ENCODE assay signal across 9 mouse cellular contexts in genomic region chr2:65024887-65025286, GRCm38 (mm10). TPM values are rescaled to one million over a fixed set of nuclear protein-coding genes. Genes with fewer than 3 reads are reported as not detected.
DNase-seq lines count a peak whose midpoint lies in the region; ATAC-seq lines count a peak whose summit lies in the region.
"Had no signal": no experiment of that assay in that cellular context is flagged by ENCODE, and none has a peak within 500 bp of the region (broad histone marks: within the 10 kb centered on the region; RNA-seq: fewer than 3 reads in every experiment).

Gene Grb14 (minus strand): TSS chr2:65024987.

- ATAC-seq in embryonic facial prominence, embryonic 14.5 days (ENCODE audit: low read depth) = no peak
- ATAC-seq in heart, embryonic 11.5 days (replicated peaks; ENCODE audit: insufficient number of reproducible peaks, low FRiP score, low TSS enrichment) = no peak

- H3K4me1 ChIP-seq in embryonic facial prominence, embryonic 14.5 days (ENCODE audit: control insufficient read depth, insufficient read depth, low read length) = no peaks in the 10 kb centered on the region
- no peaks in the 10 kb centered on the region; the same call in 1 of the 2 replicates for H3K4me1 ChIP-seq in heart, embryonic 11.5 days (ENCODE audit: control insufficient read depth, insufficient read depth, low read length)

- WGBS in embryonic facial prominence, embryonic 14.5 days = 71% methylated on average over 1 of the region's 1 CpGs
- WGBS in heart, embryonic 11.5 days (ENCODE audit: insufficient replicate concordance) = 79% methylated on average over 1 of the region's 1 CpGs

- 0 out of 2 replicates have a peak, but pooled peaks cover 3% of the 10 kb centered on the region for H3K27me3 ChIP-seq in embryonic facial prominence, embryonic 14.5 days (replicated peaks; ENCODE audit: control insufficient read depth, insufficient read depth, low read length)
- no peaks in the 10 kb centered on the region for H3K27me3 ChIP-seq in heart, embryonic 11.5 days (ENCODE audit: control insufficient read depth, insufficient read depth, low read length)

- no peaks in the 10 kb centered on the region for H3K9me3 ChIP-seq in embryonic facial prominence, embryonic 14.5 days (ENCODE audit: control insufficient read depth, low read length)
- H3K9me3 ChIP-seq in heart, embryonic 11.5 days (replicated peaks; ENCODE audit: control insufficient read depth, low read length) = no peaks in the 10 kb centered on the region

- no peaks in the 10 kb centered on the region for H3K36me3 ChIP-seq in embryonic facial prominence, embryonic 14.5 days (ENCODE audit: control insufficient read depth, insufficient read depth, low read length)
- H3K36me3 ChIP-seq in heart, embryonic 11.5 days (ENCODE audit: control insufficient read depth, insufficient read depth, low read length) = no peaks in the 10 kb centered on the region

- no peak within 1 kb of the TSS for H3K4me2 ChIP-seq in embryonic facial prominence, embryonic 14.5 days (ENCODE audit: low read depth, low read length)
- no peak within 1 kb of the TSS for H3K4me2 ChIP-seq in heart, embryonic 11.5 days

- intact Hi-C loops in left cerebral cortex, postnatal 14 days (cut with DNase I) = loop anchor here (10.0 kb wide), 1 partner anchor 310 kb away; no protein-coding TSS in a partner anchor

- H3K9ac ChIP-seq in embryonic facial prominence, embryonic 14.5 days (ENCODE audit: low read depth, low read length) = no peak within 1 kb of the TSS
- H3K9ac ChIP-seq in heart, embryonic 11.5 days (ENCODE audit: low read depth, low read length) = no peak within 1 kb of the TSS

- no peak within 1 kb of the TSS for H3K27ac ChIP-seq in embryonic facial prominence, embryonic 14.5 days (replicated peaks; ENCODE audit: low read depth, low read length)
- no peak within 1 kb of the TSS for H3K27ac ChIP-seq in heart, embryonic 11.5 days (ENCODE audit: low read depth, low read length)

- DNase-seq in left cerebral cortex, adult 18-20 months (ENCODE audit: low spot score in 2 of 2) = no peak
- no peak for DNase-seq in left cerebral cortex, adult 9 months (ENCODE audit: low spot score in 2 of 2)
- no peak for DNase-seq in embryonic facial prominence, embryonic 14.5 days (ENCODE audit: low spot score)
- DNase-seq in left cerebral cortex, postnatal 14 days (ENCODE audit: low spot score in 2 of 2) = no peak
- DNase-seq in cerebellum, adult 18-20 months = no peak
- DNase-seq in thymus, postnatal 25 days = no peak
- no peak for DNase-seq in cerebellum, postnatal 10 days

- no peak within 1 kb of the TSS for H3K4me3 ChIP-seq in embryonic facial prominence, embryonic 14.5 days (ENCODE audit: low read depth, low read length)
- H3K4me3 ChIP-seq in heart, embryonic 11.5 days (ENCODE audit: low read depth, low read length) = no peak within 1 kb of the TSS

RNA-seq across cellular contexts. Expression of gene Grb14, which starts in this region (rescaled TPM):
- 10 to 100 TPM; 20.1 to 23.3 TPM for total RNA-seq in left cerebral cortex, adult 18-20 months (2021)
- polyA plus RNA-seq in embryonic facial prominence, embryonic 14.5 days (2014; fragmentation: Nextera tagmentation; extraction: Ambion mirVana) = 11.6 and 12.0 TPM in 2 replicates
- 60.7 and 62.9 TPM in 2 replicates for polyA plus RNA-seq in heart, embryonic 11.5 days (2014; fragmentation: Nextera tagmentation; extraction: Ambion mirVana)
- total RNA-seq in left cerebral cortex, postnatal 14 days (2021) = 10 to 100 TPM; 30.8 to 35.1 TPM
- total RNA-seq: hematopoietic stem cell, adult 5-6 weeks had no signal
